Mouse (Mus musculus) cerebral cortex, adult 2 months (tissue): ENCODE measurements around the gene Coa5.

Experiments used
- WGBS: fragments of 180-500 bp; shearing (Covaris S2); methylation state at CpG from one replicate; pipeline ENCODE4 v1.1.7; 2018; 5-methylcytosine and 5-hydroxymethylcytosine counted together

Gene Coa5

GRCm38 (mm10) chr1:37429366-37430296, at the start of gene Coa5, which contains the start of gene Unc50:
Coa5 (minus strand) TSS chr1:37430103.
Unc50 (plus strand) TSS chr1:37430139.
- under 1% methylated on average over 57 of the region's 57 CpGs for WGBS

- 61% methylated on average over 9 of the region's 9 CpGs for WGBS
Observed at GRCm38 (mm10) chr1:37479074-37479473, 49.2 kb upstream of the Coa5 start.

- 63% methylated on average over 7 of the region's 7 CpGs for WGBS
Observed at GRCm38 (mm10) chr1:37478416-37478815, 48.5 kb upstream of the Coa5 start.

GRCm38 (mm10) chr1:37477928-37478327, 48.0 kb upstream of the Coa5 start:
- WGBS: 50% methylated on average over 5 of the region's 5 CpGs

- WGBS: 94% methylated on average over 5 of the region's 5 CpGs
Observed at GRCm38 (mm10) chr1:37477250-37477649, 47.3 kb upstream of the Coa5 start.

- WGBS: 93% methylated on average over 3 of the region's 3 CpGs
Observed at GRCm38 (mm10) chr1:37475312-37475711, 45.4 kb upstream of the Coa5 start.

- 76% methylated on average over 6 of the region's 6 CpGs for WGBS
Observed at GRCm38 (mm10) chr1:37474634-37475190, 44.8 kb upstream of the Coa5 start.

GRCm38 (mm10) chr1:37474046-37474445, 44.1 kb upstream of the Coa5 start:
- 78% methylated on average over 8 of the region's 8 CpGs for WGBS

- 82% methylated on average over 10 of the region's 10 CpGs for WGBS
Observed at GRCm38 (mm10) chr1:37473251-37473650, 43.3 kb upstream of the Coa5 start.

- 67% methylated on average over 6 of the region's 6 CpGs for WGBS
Observed at GRCm38 (mm10) chr1:37471179-37472148, 41.6 kb upstream of the Coa5 start.

GRCm38 (mm10) chr1:37469007-37469406, 39.1 kb upstream of the Coa5 start:
- 94% methylated on average over 5 of the region's 5 CpGs for WGBS

GRCm38 (mm10) chr1:37467806-37468205, 37.9 kb upstream of the Coa5 start:
- 78% methylated on average over 4 of the region's 4 CpGs for WGBS

- 78% methylated on average over 3 of the region's 3 CpGs for WGBS
Observed at GRCm38 (mm10) chr1:37466322-37466995, 36.6 kb upstream of the Coa5 start.

- WGBS: 91% methylated on average over 10 of the region's 10 CpGs
Observed at GRCm38 (mm10) chr1:37464878-37465452, 35.1 kb upstream of the Coa5 start.

GRCm38 (mm10) chr1:37457546-37457945, 27.6 kb upstream of the Coa5 start:
- 92% methylated on average over 7 of the region's 7 CpGs for WGBS

GRCm38 (mm10) chr1:37451270-37451669, 21.4 kb upstream of the Coa5 start:
- WGBS: 61% methylated on average over 8 of the region's 8 CpGs

- 78% methylated on average over 10 of the region's 10 CpGs for WGBS
Observed at GRCm38 (mm10) chr1:37448361-37449095, 18.6 kb upstream of the Coa5 start.

GRCm38 (mm10) chr1:37442848-37443835, 13.2 kb upstream of the Coa5 start:
- 92% methylated on average over 16 of the region's 16 CpGs for WGBS

- WGBS: 86% methylated on average over 3 of the region's 3 CpGs
Observed at GRCm38 (mm10) chr1:37436419-37436818, 6.5 kb upstream of the Coa5 start.
